Mouse (Mus musculus): ENCODE measurements around the gene Lcp1. TPM values are rescaled to one million over a fixed set of nuclear protein-coding genes. Genes with fewer than 3 reads are reported as not detected.

Gene Lcp1
- polyA plus RNA-seq, 1 experiment from 2014 or later = 12.1 TPM

GRCm38 (mm10) chr14:75208572-75209151 is 77.8 kb downstream of the Lcp1 start:
- H3K9me3 ChIP-seq (replicated peaks; ENCODE audit: control insufficient read depth, low read length, poor library complexity, severe bottlenecking) = no peaks in the 10 kb centered on the region
- ATAC-seq = no peak
- no peaks in the 10 kb centered on the region for H3K36me3 ChIP-seq (ENCODE audit: control insufficient read depth, insufficient read depth, low read length)
- H3K4me3 ChIP-seq (ENCODE audit: low read depth, low read length) = no peak overlapping the region
- 75% methylated on average over 6 of the region's 6 CpGs for WGBS
- no peak overlapping the region for H3K4me2 ChIP-seq (ENCODE audit: low read length)
- no peaks in the 10 kb centered on the region for H3K27me3 ChIP-seq (ENCODE audit: control insufficient read depth, insufficient read depth, low read depth, low read length)
- 0 out of 2 replicates have a peak, but pooled peaks cover 2% of the 10 kb centered on the region for H3K4me1 ChIP-seq (ENCODE audit: control insufficient read depth, insufficient read depth, low read length)
- H3K27ac ChIP-seq (ENCODE audit: low read length) = no peak overlapping the region
- H3K9ac ChIP-seq (ENCODE audit: low read depth, low read length) = no peak overlapping the region

GRCm38 (mm10) chr14:75213752-75214151 is 82.9 kb downstream of the Lcp1 start:
- ATAC-seq = no peak
- Histone ChIP-seq H3K4me2 (ENCODE audit: low read length) (no peak overlapping the region), H3K36me3 (ENCODE audit: control insufficient read depth, insufficient read depth, low read length) (no peaks in the 10 kb centered on the region), H3K4me3 (ENCODE audit: low read depth, low read length) (no peak overlapping the region), H3K27ac (ENCODE audit: low read length) (no peak overlapping the region), H3K9ac (ENCODE audit: low read depth, low read length) (no peak overlapping the region), H3K4me1 (ENCODE audit: control insufficient read depth, insufficient read depth, low read length) (0 out of 2 replicates have a peak, but pooled peaks cover 2% of the 10 kb centered on the region), H3K27me3 (ENCODE audit: control insufficient read depth, insufficient read depth, low read depth, low read length) (no peaks in the 10 kb centered on the region), H3K9me3 (replicated peaks; ENCODE audit: control insufficient read depth, low read length, poor library complexity, severe bottlenecking) (no peaks in the 10 kb centered on the region)
- 80% methylated on average over 11 of the region's 11 CpGs for WGBS

GRCm38 (mm10) chr14:75218843-75219242 is 87.9 kb downstream of the Lcp1 start:
- Histone ChIP-seq H3K4me1 (ENCODE audit: control insufficient read depth, insufficient read depth, low read length) (no peaks in the 10 kb centered on the region; the same call in 1 of the 2 replicates), H3K27ac (ENCODE audit: low read length) (no peak overlapping the region), H3K36me3 (ENCODE audit: control insufficient read depth, insufficient read depth, low read length) (no peaks in the 10 kb centered on the region), H3K9me3 (replicated peaks; ENCODE audit: control insufficient read depth, low read length, poor library complexity, severe bottlenecking) (no peaks in the 10 kb centered on the region), H3K27me3 (ENCODE audit: control insufficient read depth, insufficient read depth, low read depth, low read length) (no peaks in the 10 kb centered on the region), H3K4me2 (ENCODE audit: low read length) (no peak overlapping the region), H3K9ac (ENCODE audit: low read depth, low read length) (no peak overlapping the region), H3K4me3 (ENCODE audit: low read depth, low read length) (no peak overlapping the region)
- 83% methylated on average over 2 of the region's 2 CpGs for WGBS
- no peak for ATAC-seq

GRCm38 (mm10) chr14:75219250-75219913 is 88.5 kb downstream of the Lcp1 start:
- Histone ChIP-seq H3K27me3 (ENCODE audit: control insufficient read depth, insufficient read depth, low read depth, low read length) (no peaks in the 10 kb centered on the region), H3K9ac (ENCODE audit: low read depth, low read length) (no peak overlapping the region), H3K9me3 (replicated peaks; ENCODE audit: control insufficient read depth, low read length, poor library complexity, severe bottlenecking) (no peaks in the 10 kb centered on the region), H3K4me2 (ENCODE audit: low read length) (no peak overlapping the region), H3K36me3 (ENCODE audit: control insufficient read depth, insufficient read depth, low read length) (no peaks in the 10 kb centered on the region), H3K4me1 (ENCODE audit: control insufficient read depth, insufficient read depth, low read length) (no peaks in the 10 kb centered on the region; the same call in 1 of the 2 replicates), H3K27ac (ENCODE audit: low read length) (no peak overlapping the region), H3K4me3 (ENCODE audit: low read depth, low read length) (no peak overlapping the region)
- peak; percentile 48; the same call in 1 of the 2 replicates for ATAC-seq
- 62% methylated on average over 5 of the region's 5 CpGs for WGBS

- Histone ChIP-seq H3K9ac (ENCODE audit: low read depth, low read length) (no peak overlapping the region), H3K36me3 (ENCODE audit: control insufficient read depth, insufficient read depth, low read length) (no peaks in the 10 kb centered on the region), H3K27ac (ENCODE audit: low read length) (no peak overlapping the region), H3K4me3 (ENCODE audit: low read depth, low read length) (no peak overlapping the region), H3K9me3 (replicated peaks; ENCODE audit: control insufficient read depth, low read length, poor library complexity, severe bottlenecking) (no peaks in the 10 kb centered on the region), H3K4me1 (ENCODE audit: control insufficient read depth, insufficient read depth, low read length) (peaks cover 2% of the 10 kb centered on the region; the same call in 1 of the 2 replicates), H3K27me3 (ENCODE audit: control insufficient read depth, insufficient read depth, low read depth, low read length) (no peaks in the 10 kb centered on the region), H3K4me2 (ENCODE audit: low read length) (no peak overlapping the region)
- no peak for ATAC-seq
- 85% methylated on average over 6 of the region's 6 CpGs for WGBS
These were observed 91.5 kb downstream of the Lcp1 start for GRCm38 (mm10) chr14:75222386-75222785.

GRCm38 (mm10) chr14:75227453-75228084 is 96.7 kb downstream of the Lcp1 start:
- no peaks in the 10 kb centered on the region for H3K27me3 ChIP-seq (ENCODE audit: control insufficient read depth, insufficient read depth, low read depth, low read length)
- no peak overlapping the region for H3K9ac ChIP-seq (ENCODE audit: low read depth, low read length)
- H3K27ac ChIP-seq (ENCODE audit: low read length) = no peak overlapping the region
- H3K9me3 ChIP-seq (replicated peaks; ENCODE audit: control insufficient read depth, low read length, poor library complexity, severe bottlenecking) = no peaks in the 10 kb centered on the region
- H3K4me1 ChIP-seq (ENCODE audit: control insufficient read depth, insufficient read depth, low read length) = 0 out of 2 replicates have a peak, but pooled peaks cover 2% of the 10 kb centered on the region
- no peaks in the 10 kb centered on the region for H3K36me3 ChIP-seq (ENCODE audit: control insufficient read depth, insufficient read depth, low read length)
- 85% methylated on average over 6 of the region's 6 CpGs for WGBS
- H3K4me3 ChIP-seq (ENCODE audit: low read depth, low read length) = no peak overlapping the region
- H3K4me2 ChIP-seq (ENCODE audit: low read length) = no peak overlapping the region
- ATAC-seq = no peak

GRCm38 (mm10) chr14:75229834-75230233 is 98.9 kb downstream of the Lcp1 start:
- H3K9me3 ChIP-seq (replicated peaks; ENCODE audit: control insufficient read depth, low read length, poor library complexity, severe bottlenecking) = no peaks in the 10 kb centered on the region
- H3K4me2 ChIP-seq (ENCODE audit: low read length) = no peak overlapping the region
- 73% methylated on average over 2 of the region's 2 CpGs for WGBS
- H3K4me1 ChIP-seq (ENCODE audit: control insufficient read depth, insufficient read depth, low read length) = 0 out of 2 replicates have a peak, but pooled peaks cover 2% of the 10 kb centered on the region
- no peak overlapping the region for H3K4me3 ChIP-seq (ENCODE audit: low read depth, low read length)
- H3K9ac ChIP-seq (ENCODE audit: low read depth, low read length) = no peak overlapping the region
- ATAC-seq = no peak
- H3K27ac ChIP-seq (ENCODE audit: low read length) = no peak overlapping the region
- no peaks in the 10 kb centered on the region for H3K27me3 ChIP-seq (ENCODE audit: control insufficient read depth, insufficient read depth, low read depth, low read length)
- no peaks in the 10 kb centered on the region for H3K36me3 ChIP-seq (ENCODE audit: control insufficient read depth, insufficient read depth, low read length)

GRCm38 (mm10) chr14:75233070-75233469 is 102.2 kb downstream of the Lcp1 start:
- Histone ChIP-seq H3K4me2 (ENCODE audit: low read length) (no peak overlapping the region), H3K27me3 (ENCODE audit: control insufficient read depth, insufficient read depth, low read depth, low read length) (no peaks in the 10 kb centered on the region; the same call in 1 of the 2 replicates), H3K9me3 (replicated peaks; ENCODE audit: control insufficient read depth, low read length, poor library complexity, severe bottlenecking) (no peaks in the 10 kb centered on the region), H3K27ac (ENCODE audit: low read length) (no peak overlapping the region), H3K9ac (ENCODE audit: low read depth, low read length) (no peak overlapping the region), H3K4me1 (ENCODE audit: control insufficient read depth, insufficient read depth, low read length) (peaks cover 13% of the 10 kb centered on the region; the same call in 1 of the 2 replicates), H3K4me3 (ENCODE audit: low read depth, low read length) (no peak overlapping the region), H3K36me3 (ENCODE audit: control insufficient read depth, insufficient read depth, low read length) (no peaks in the 10 kb centered on the region)
- no peak for ATAC-seq
- WGBS = 92% methylated on average over 5 of the region's 5 CpGs

- no peak overlapping the region for H3K4me3 ChIP-seq (ENCODE audit: low read depth, low read length)
- H3K4me1 ChIP-seq (ENCODE audit: control insufficient read depth, insufficient read depth, low read length) = peaks cover 13% of the 10 kb centered on the region; the same call in 1 of the 2 replicates
- no peak overlapping the region for H3K9ac ChIP-seq (ENCODE audit: low read depth, low read length)
- H3K9me3 ChIP-seq (replicated peaks; ENCODE audit: control insufficient read depth, low read length, poor library complexity, severe bottlenecking) = no peaks in the 10 kb centered on the region
- no peaks in the 10 kb centered on the region for H3K36me3 ChIP-seq (ENCODE audit: control insufficient read depth, insufficient read depth, low read length)
- H3K27ac ChIP-seq (ENCODE audit: low read length) = peak overlapping the region; percentile 65
- H3K27me3 ChIP-seq (ENCODE audit: control insufficient read depth, insufficient read depth, low read depth, low read length) = no peaks in the 10 kb centered on the region; the same call in 1 of the 2 replicates
- peak; percentile 54 for ATAC-seq
- peak overlapping the region; percentile 33 for H3K4me2 ChIP-seq (ENCODE audit: low read length)
- WGBS = 58% methylated on average over 8 of the region's 8 CpGs
These were observed 104.7 kb downstream of the Lcp1 start for GRCm38 (mm10) chr14:75235552-75235951.

Measured in midbrain, embryonic 16.5 days (tissue).